Mouse (Mus musculus) lung, adult 2 months (tissue): ENCODE results near the gene P3h3.

Experiments used
- CTCF ChIP-seq: fragments of 200-500 bp; IDR thresholded peaks from 2 replicates; pipeline ENCODE4 v1.5.1; 2011; ENCODE audit warnings: mild to moderate bottlenecking, low read length, control low read depth; ENCODE audit not compliant: insufficient read depth
- POLR2A ChIP-seq: fragments of 200-500 bp; IDR thresholded peaks from 2 replicates; pipeline ENCODE4 v1.6.1; 2011; ENCODE audit warnings: low read depth, mild to moderate bottlenecking, control low read depth, low read length, borderline replicate concordance; ENCODE audit errors: extremely low read depth

- TF ChIP-seq POLR2A, result no peak
- TF ChIP-seq CTCF, result no peak
Measured at GRCm38 (mm10) chr6:124900056-124900800, 42.7 kb upstream of the P3h3 start.
